Mouse (Mus musculus) midbrain, postnatal 0 days (tissue): ENCODE results near the gene Ap4b1. TPM values are rescaled to one million over a fixed set of nuclear protein-coding genes. Genes with fewer than 3 reads are reported as not detected.

Experiments used
- ATAC-seq: fragments of 200-750 bp; cut with Nextera tagmentation; 2 replicates; pipeline ENCODE4 v1.8.0; 2017; ENCODE audit warnings: moderate number of reproducible peaks, mild to moderate bottlenecking, moderate TSS enrichment, moderate library complexity; ENCODE audit not compliant: low FRiP score
- DNase-seq: peaks from one replicate; pipeline ENCODE4 v3.0.0-alpha.2; 2015; ENCODE audit warnings: low spot score
- H3K27ac ChIP-seq: fragments of 300-500 bp; sonication (generic); 2 replicates; pipeline ENCODE4 v1.5.1; 2014; ENCODE audit warnings: low read depth, mild to moderate bottlenecking, low read length, mixed read lengths
- H3K27me3 ChIP-seq: fragments of 300-500 bp; sonication (generic); 2 replicates; pipeline ENCODE4 v1.6.1; 2014; ENCODE audit warnings: low read length, control low read depth, mixed read lengths; ENCODE audit not compliant: insufficient read depth
- H3K36me3 ChIP-seq: fragments of 300-500 bp; sonication (generic); 2 replicates; pipeline ENCODE4 v1.6.1; 2014; ENCODE audit warnings: low read length, control low read depth, mixed read lengths; ENCODE audit not compliant: insufficient read depth
- H3K4me1 ChIP-seq: fragments of 300-500 bp; sonication (generic); 2 replicates; pipeline ENCODE4 v1.6.1; 2014; ENCODE audit warnings: mild to moderate bottlenecking, control low read depth, antibody characterized with exemption, low read length, mixed read lengths; ENCODE audit not compliant: insufficient read depth
- H3K4me2 ChIP-seq: fragments of 300-500 bp; sonication (generic); 2 replicates; pipeline ENCODE4 v1.6.1; 2014; ENCODE audit warnings: low read depth, mild to moderate bottlenecking, low read length, mixed read lengths; ENCODE audit not compliant: poor library complexity, severe bottlenecking
- H3K4me3 ChIP-seq: fragments of 300-500 bp; sonication (generic); 2 replicates; pipeline ENCODE4 v1.5.1; 2014; ENCODE audit warnings: low read depth, mild to moderate bottlenecking, low read length, moderate library complexity
- H3K9ac ChIP-seq: fragments of 300-500 bp; sonication (generic); replicated peaks from 2 replicates; pipeline ENCODE4 v1.6.1; 2014; ENCODE audit warnings: mild to moderate bottlenecking, low read length, moderate library complexity, mixed read lengths; ENCODE audit not compliant: poor library complexity, severe bottlenecking
- H3K9me3 ChIP-seq: fragments of 300-500 bp; sonication (generic); 2 replicates; pipeline ENCODE4 v1.6.1; 2016; ENCODE audit warnings: low read length, control low read depth
- CTCF ChIP-seq: IDR thresholded peaks from 2 replicates; pipeline ENCODE4 v1.5.1; 2016; ENCODE audit warnings: antibody characterized with exemption, mild to moderate bottlenecking
- WGBS: fragments of 180-500 bp; shearing (Covaris S2); extraction: QIAGEN DNeasy Blood & Tissue Kit; methylation state at CpG from one replicate; pipeline ENCODE4 v1.1.7; 2014; 5-methylcytosine and 5-hydroxymethylcytosine counted together
- polyA plus RNA-seq: library from polyadenylated mRNA; unstranded; fragments of >200 nt; fragmentation: Nextera tagmentation; extraction: Ambion mirVana; gene quantifications from 2 replicates; pipeline ENCODE4 v1.2.1, GENCODE M21; 2015
- total RNA-seq: library from RNA; depleted of rRNA; stranded (reverse); fragments of >200 nt; gene quantifications from 2 replicates; pipeline ENCODE4 v1.2.3, GENCODE M21; 2014

Gene Ap4b1
- total and polyA plus RNA-seq, 2 experiments from 2014 or later, result 16.2 to 28.2 TPM

DNA sequence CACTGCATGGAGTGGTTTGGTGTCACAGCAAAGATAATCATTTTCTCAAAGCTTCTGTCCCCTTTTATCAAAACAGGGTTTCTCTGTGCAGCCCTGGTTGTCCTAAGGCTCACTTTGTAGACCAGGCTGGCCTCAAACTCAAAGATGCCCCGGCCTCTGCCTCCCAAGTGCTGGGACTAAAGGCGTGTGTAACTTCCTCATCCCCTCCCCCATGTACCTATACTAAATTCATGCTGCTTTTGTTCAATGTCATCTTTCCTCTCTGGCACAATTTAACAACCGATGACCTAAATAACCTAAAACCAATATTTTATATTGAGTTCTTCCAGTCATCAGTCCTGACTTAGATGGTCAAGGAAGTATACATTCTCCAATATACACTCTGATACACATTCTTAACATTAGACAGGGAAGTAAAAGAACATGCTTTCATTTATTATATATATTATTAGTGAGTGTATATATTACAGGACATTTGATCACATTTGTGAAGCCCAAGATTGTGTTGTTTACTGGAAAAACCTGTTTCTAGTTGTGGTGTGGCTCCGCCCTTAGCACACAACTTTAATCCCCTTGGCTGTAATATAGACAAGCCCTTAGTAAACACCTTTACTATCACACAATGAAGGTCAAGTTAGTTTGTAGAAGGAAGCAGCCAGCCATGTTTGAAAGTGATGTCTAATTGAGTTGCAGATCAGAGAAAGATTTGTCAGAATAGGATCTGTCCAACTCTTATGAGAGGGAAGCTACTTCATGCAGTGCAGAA is 26.3 kb upstream of the Ap4b1 start:
- Histone ChIP-seq H3K4me3 (no peak overlapping the region), H3K9ac (no peak overlapping the region), H3K27ac (no peak overlapping the region), H3K27me3 (no peaks in the 10 kb centered on the region), H3K9me3 (no peaks in the 10 kb centered on the region), H3K36me3 (no peaks in the 10 kb centered on the region), H3K4me1 (no peaks in the 10 kb centered on the region; the same call in 1 of the 2 replicates), H3K4me2 (no peak overlapping the region)
- DNase-seq, result no peak
- no peak for ATAC-seq
- WGBS, result 89% methylated on average over 4 of the region's 4 CpGs
- TF ChIP-seq CTCF, result no peak

DNA sequence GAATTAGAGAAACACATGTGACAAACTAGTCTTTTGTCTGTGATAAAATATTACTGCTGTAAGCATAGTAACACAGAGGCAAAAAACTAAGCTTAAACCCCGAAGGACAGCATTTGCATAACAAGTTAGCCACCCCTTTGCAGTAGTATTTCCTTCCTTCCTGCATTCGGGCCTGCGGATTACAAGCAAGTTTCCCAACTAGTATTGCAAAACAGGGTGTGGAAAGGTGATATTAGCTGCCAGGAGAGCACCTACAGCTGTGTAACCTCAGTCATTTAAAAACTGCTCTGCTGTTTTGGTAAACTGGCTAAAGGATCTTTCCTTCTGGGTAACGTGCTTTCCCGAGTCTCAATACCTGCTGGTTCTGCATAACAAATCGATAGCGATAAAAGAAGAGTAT is 22.1 kb upstream of the Ap4b1 start:
- Histone ChIP-seq H3K9me3 (no peaks in the 10 kb centered on the region), H3K27ac (no peak overlapping the region), H3K36me3 (no peaks in the 10 kb centered on the region), H3K9ac (no peak overlapping the region), H3K4me3 (no peak overlapping the region), H3K27me3 (no peaks in the 10 kb centered on the region), H3K4me2 (no peak overlapping the region), H3K4me1 (peaks cover 9% of the 10 kb centered on the region; the same call in 1 of the 2 replicates)
- DNase-seq (no peak), ATAC-seq (no peak)
- no peak for TF ChIP-seq CTCF
- 63% methylated on average over 7 of the region's 7 CpGs for WGBS

DNA sequence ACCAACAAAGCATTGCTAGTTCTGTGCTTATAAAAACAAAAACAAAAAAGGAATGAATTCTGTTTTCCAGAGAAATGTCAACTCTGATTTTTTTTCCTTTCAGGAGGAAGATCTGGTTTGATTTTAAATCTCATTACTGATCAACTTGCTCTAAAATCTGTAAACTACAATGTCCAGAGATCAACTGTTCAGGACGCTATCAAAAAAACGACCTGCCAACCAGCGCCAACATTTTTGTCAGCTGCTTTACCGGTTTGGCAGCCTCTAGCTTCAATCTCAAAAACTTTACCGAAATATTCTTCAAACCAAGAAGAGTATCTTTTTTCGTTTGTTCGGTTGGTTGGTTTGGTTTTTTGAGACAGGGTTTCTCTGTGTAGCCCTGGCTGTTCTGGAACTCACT is 20.2 kb upstream of the Ap4b1 start:
- TF ChIP-seq CTCF, result no peak
- Histone ChIP-seq H3K4me3 (peak overlapping the region; percentile 77; the same call in 1 of the 2 replicates), H3K9me3 (no peaks in the 10 kb centered on the region), H3K27ac (no peak overlapping the region), H3K36me3 (no peaks in the 10 kb centered on the region), H3K4me1 (peaks cover 9% of the 10 kb centered on the region; the same call in 1 of the 2 replicates), H3K9ac (no peak overlapping the region), H3K27me3 (no peaks in the 10 kb centered on the region), H3K4me2 (peak overlapping the region; percentile 62)
- 87% methylated on average over 7 of the region's 7 CpGs for WGBS
- ATAC-seq, result no peak
- DNase-seq, result no peak

DNA sequence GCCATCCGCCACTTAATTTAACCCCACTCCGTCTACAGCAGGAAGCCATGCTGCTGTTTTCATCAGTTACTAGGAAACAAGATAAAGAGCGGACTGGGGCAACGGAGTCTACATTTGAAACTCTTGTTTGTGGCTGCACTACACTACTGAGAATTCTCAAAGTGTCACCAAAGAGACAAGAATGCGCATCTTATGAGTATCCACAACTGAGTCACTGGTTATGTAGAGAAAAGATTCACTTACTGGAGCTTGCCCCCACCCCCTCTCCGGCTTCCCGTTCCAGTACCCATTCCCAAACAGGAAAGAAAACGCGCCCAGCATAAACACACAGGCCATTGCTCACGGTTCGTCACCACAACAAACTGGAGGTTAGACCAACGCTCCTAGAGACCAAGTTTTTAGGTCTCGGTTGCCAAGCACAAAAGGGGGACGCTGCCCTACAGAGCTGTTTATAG is 19.4 kb upstream of the Ap4b1 start:
- no peak for TF ChIP-seq CTCF
- DNase-seq (peak; percentile 33), ATAC-seq (no peak)
- Histone ChIP-seq H3K4me2 (peak overlapping the region; percentile 62), H3K4me1 (peaks cover 9% of the 10 kb centered on the region; the same call in 1 of the 2 replicates), H3K36me3 (no peaks in the 10 kb centered on the region), H3K9me3 (no peaks in the 10 kb centered on the region), H3K9ac (peak overlapping the region; percentile 89; the same call in 1 of the 2 replicates), H3K27me3 (no peaks in the 10 kb centered on the region), H3K4me3 (peak overlapping the region; percentile 77), H3K27ac (peak overlapping the region; percentile 93; the same call in 1 of the 2 replicates)
- whole genome bisulfite sequencing, result 4% methylated on average over 14 of the region's 14 CpGs

DNA sequence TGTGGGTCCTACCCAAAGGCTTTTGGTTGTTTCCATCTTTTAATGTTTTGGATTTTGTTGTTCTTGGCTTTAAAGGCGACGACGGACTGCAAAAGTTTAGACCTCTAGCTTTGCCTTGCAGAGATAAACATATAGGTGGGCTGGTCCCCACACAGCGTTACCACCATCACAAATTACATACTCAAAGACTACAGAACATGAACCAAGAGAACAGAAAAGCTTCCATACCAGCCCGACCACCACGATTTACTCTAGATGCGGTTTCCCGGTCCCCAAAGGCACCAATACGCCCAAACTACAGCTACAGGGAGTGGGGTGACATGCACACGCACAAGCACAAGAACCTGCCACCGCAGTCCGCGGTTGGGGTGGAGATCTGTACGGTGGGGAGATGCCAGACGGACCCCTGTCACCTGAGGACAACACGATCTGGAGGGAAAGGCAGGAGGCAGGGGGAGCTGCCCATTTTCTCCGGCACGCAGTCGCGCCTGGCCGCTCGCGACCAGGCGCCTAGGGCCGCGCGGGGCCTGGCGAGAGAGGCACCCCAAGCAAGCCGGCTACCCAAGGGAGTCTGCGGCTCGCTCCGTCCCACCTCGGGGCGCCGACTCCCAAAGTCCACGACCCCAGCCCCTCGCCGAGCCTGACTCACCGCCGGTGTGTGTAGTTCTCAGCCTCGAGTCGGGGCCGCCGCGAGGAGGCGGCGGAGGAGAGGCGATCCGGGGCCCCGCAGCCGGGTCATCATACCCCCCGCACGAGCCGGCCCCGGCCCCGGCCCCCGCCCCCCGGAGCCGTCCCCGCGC is 18.8 kb upstream of the Ap4b1 start:
- Histone ChIP-seq H3K4me3 (peak overlapping the region; percentile 77), H3K9ac (peak overlapping the region; percentile 89), H3K27ac (peak overlapping the region; percentile 93), H3K4me2 (peak overlapping the region; percentile 62), H3K36me3 (no peaks in the 10 kb centered on the region), H3K4me1 (peaks cover 9% of the 10 kb centered on the region; the same call in 1 of the 2 replicates), H3K9me3 (no peaks in the 10 kb centered on the region), H3K27me3 (no peaks in the 10 kb centered on the region)
- peak; percentile 19 for DNase-seq
- under 1% methylated on average over 37 of the region's 61 CpGs for WGBS
- TF ChIP-seq CTCF, result no peak
- peak; percentile 82 for ATAC-seq
